Mouse (Mus musculus) midbrain, embryonic 11.5 days (tissue): ENCODE measurements at regions not wholly inside any gene's neighbourhood (a gene's known extent, or its start where the extent isn't known, plus 50 kb on each side); places are given as distances from the start of the nearest gene placed in this dataset.

Experiments
- ATAC-seq: fragments of 200-750 bp; cut with Nextera tagmentation; 2 replicates; pipeline ENCODE4 v1.8.0; 2017; ENCODE audit warnings: moderate TSS enrichment, moderate library complexity; ENCODE audit not compliant: low FRiP score
- DNase-seq: peaks from one replicate; pipeline ENCODE4 v3.0.0; 2015; ENCODE audit warnings: low spot score; ENCODE audit errors: missing footprints
- H3K27ac ChIP-seq: fragments of 300-500 bp; sonication (generic); 2 replicates; pipeline ENCODE4 v1.5.1; 2014; ENCODE audit warnings: low read depth, low read length
- H3K27me3 ChIP-seq: fragments of 300-500 bp; sonication (generic); 2 replicates; pipeline ENCODE4 v1.6.1; 2014; ENCODE audit warnings: mild to moderate bottlenecking, low read length, moderate library complexity, mixed read lengths; ENCODE audit not compliant: control insufficient read depth, insufficient read depth
- H3K36me3 ChIP-seq: fragments of 300-500 bp; sonication (generic); 2 replicates; pipeline ENCODE4 v1.6.1; 2014; ENCODE audit warnings: mild to moderate bottlenecking, low read length, moderate library complexity, mixed read lengths; ENCODE audit not compliant: control insufficient read depth, insufficient read depth
- H3K4me1 ChIP-seq: fragments of 300-500 bp; sonication (generic); 2 replicates; pipeline ENCODE4 v1.6.1; 2014; ENCODE audit warnings: low read length; ENCODE audit not compliant: control insufficient read depth, insufficient read depth
- H3K4me2 ChIP-seq: fragments of 300-500 bp; sonication (generic); 2 replicates; pipeline ENCODE4 v1.6.1; 2014; ENCODE audit warnings: mild to moderate bottlenecking, moderate library complexity
- H3K4me3 ChIP-seq: fragments of 300-500 bp; sonication (generic); 2 replicates; pipeline ENCODE4 v1.5.1; 2014; ENCODE audit warnings: low read depth, low read length
- H3K9ac ChIP-seq: fragments of 300-500 bp; sonication (generic); 2 replicates; pipeline ENCODE4 v1.6.1; 2014; ENCODE audit warnings: low read length
- H3K9me3 ChIP-seq: fragments of 300-500 bp; sonication (generic); 2 replicates; pipeline ENCODE4 v1.6.1; 2016; ENCODE audit warnings: low read length; ENCODE audit not compliant: control insufficient read depth
- WGBS: fragments of 180-500 bp; shearing (Covaris S2); extraction: QIAGEN DNeasy Blood & Tissue Kit; methylation state at CpG from one replicate; pipeline ENCODE4 v1.1.7; 2014; 5-methylcytosine and 5-hydroxymethylcytosine counted together

GRCm38 (mm10) chr2:72557161-72557560, 81.2 kb downstream of the Cdca7 start:
- ATAC-seq (no peak), DNase-seq (no peak)
- no peak overlapping the region for H3K4me3 ChIP-seq
- no peaks in the 10 kb centered on the region for H3K36me3 ChIP-seq
- H3K27me3 ChIP-seq, result peaks cover 6% of the 10 kb centered on the region; the same call in 1 of the 2 replicates
- H3K9me3 ChIP-seq, result no peaks in the 10 kb centered on the region
- H3K9ac ChIP-seq, result no peak overlapping the region
- peaks cover 7% of the 10 kb centered on the region; the same call in 1 of the 2 replicates for H3K4me1 ChIP-seq
- H3K4me2 ChIP-seq, result no peak overlapping the region
- 53% methylated on average over 3 of the region's 3 CpGs for WGBS
- H3K27ac ChIP-seq, result no peak overlapping the region

GRCm38 (mm10) chr2:72557565-72558260, 81.8 kb downstream of the Cdca7 start:
- WGBS, result 86% methylated on average over 9 of the region's 9 CpGs
- Histone ChIP-seq H3K27ac (no peak overlapping the region), H3K4me1 (peaks cover 7% of the 10 kb centered on the region; the same call in 1 of the 2 replicates), H3K4me3 (no peak overlapping the region), H3K9me3 (no peaks in the 10 kb centered on the region), H3K9ac (no peak overlapping the region), H3K4me2 (no peak overlapping the region), H3K27me3 (peaks cover 6% of the 10 kb centered on the region; the same call in 1 of the 2 replicates), H3K36me3 (no peaks in the 10 kb centered on the region)
- DNase-seq, result no peak
- ATAC-seq, result no peak

DNA sequence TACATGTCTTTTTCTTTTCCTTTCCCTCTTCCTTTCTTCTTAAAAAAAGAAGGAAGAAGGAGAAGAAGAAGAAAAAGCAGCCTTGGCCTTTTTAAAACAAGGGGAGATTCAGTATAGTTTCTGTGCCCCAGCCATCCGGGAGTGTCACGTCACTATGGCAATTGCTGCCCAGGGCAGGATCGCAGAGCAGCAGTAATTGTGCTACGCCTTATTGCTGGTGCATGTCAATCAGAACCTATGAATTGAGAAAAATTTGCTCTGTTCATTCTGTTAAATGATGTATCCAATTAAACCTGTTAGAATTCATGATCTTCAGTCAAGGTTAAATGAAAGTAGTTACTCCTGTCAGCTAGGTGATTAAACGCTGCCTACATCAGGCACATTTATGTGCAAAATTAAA, 85.4 kb downstream of the Cdca7 start:
- H3K27me3 ChIP-seq, result peaks cover 6% of the 10 kb centered on the region; the same call in 1 of the 2 replicates
- H3K9ac ChIP-seq, result no peak overlapping the region
- DNase-seq (no peak), ATAC-seq (no peak)
- H3K36me3 ChIP-seq, result no peaks in the 10 kb centered on the region
- no peaks in the 10 kb centered on the region for H3K9me3 ChIP-seq
- 80% methylated on average over 5 of the region's 5 CpGs for WGBS
- H3K4me2 ChIP-seq, result no peak overlapping the region
- no peak overlapping the region for H3K4me3 ChIP-seq
- peaks cover 6% of the 10 kb centered on the region; the same call in 1 of the 2 replicates for H3K4me1 ChIP-seq
- no peak overlapping the region for H3K27ac ChIP-seq

GRCm38 (mm10) chr2:72578322-72578721, 102.4 kb downstream of the Cdca7 start:
- 62% methylated on average over 1 of the region's 1 CpGs for WGBS
- no peak overlapping the region for H3K9ac ChIP-seq
- ATAC-seq, result no peak

GRCm38 (mm10) chr2:72581136-72581535, 105.2 kb downstream of the Cdca7 start:
- no peak for ATAC-seq
- Histone ChIP-seq H3K9me3 (no peaks in the 10 kb centered on the region), H3K27me3 (no peaks in the 10 kb centered on the region; the same call in 1 of the 2 replicates), H3K27ac (no peak overlapping the region), H3K4me3 (no peak overlapping the region), H3K4me1 (no peaks in the 10 kb centered on the region), H3K9ac (no peak overlapping the region), H3K36me3 (no peaks in the 10 kb centered on the region), H3K4me2 (no peak overlapping the region)
- WGBS, result 86% methylated on average over 6 of the region's 6 CpGs
- no peak for DNase-seq

More at GRCm38 (mm10) chr2:72578322-72578721, 102.4 kb downstream of the Cdca7 start:
- no peaks in the 10 kb centered on the region for H3K9me3 ChIP-seq
- no peak overlapping the region for H3K4me3 ChIP-seq
- no peak for DNase-seq
- no peak overlapping the region for H3K4me2 ChIP-seq
- H3K4me1 ChIP-seq, result no peaks in the 10 kb centered on the region
- no peaks in the 10 kb centered on the region for H3K36me3 ChIP-seq
- H3K27me3 ChIP-seq, result no peaks in the 10 kb centered on the region; the same call in 1 of the 2 replicates
- H3K27ac ChIP-seq, result no peak overlapping the region

- DNase-seq, result peak; percentile 62
- Histone ChIP-seq H3K27ac (no peak overlapping the region), H3K9ac (no peak overlapping the region), H3K4me2 (no peak overlapping the region), H3K27me3 (0 out of 2 replicates have a peak, but pooled peaks cover 2% of the 10 kb centered on the region), H3K9me3 (no peaks in the 10 kb centered on the region), H3K4me1 (no peaks in the 10 kb centered on the region), H3K4me3 (no peak overlapping the region), H3K36me3 (no peaks in the 10 kb centered on the region)
- no peak for ATAC-seq
- 86% methylated on average over 7 of the region's 7 CpGs for WGBS
Observed at GRCm38 (mm10) chr2:72588814-72589213, 112.9 kb downstream of the Cdca7 start.

- peak; percentile 83 for DNase-seq
Observed at GRCm38 (mm10) chr2:72592011-72592410, 116.1 kb downstream of the Cdca7 start.

DNA sequence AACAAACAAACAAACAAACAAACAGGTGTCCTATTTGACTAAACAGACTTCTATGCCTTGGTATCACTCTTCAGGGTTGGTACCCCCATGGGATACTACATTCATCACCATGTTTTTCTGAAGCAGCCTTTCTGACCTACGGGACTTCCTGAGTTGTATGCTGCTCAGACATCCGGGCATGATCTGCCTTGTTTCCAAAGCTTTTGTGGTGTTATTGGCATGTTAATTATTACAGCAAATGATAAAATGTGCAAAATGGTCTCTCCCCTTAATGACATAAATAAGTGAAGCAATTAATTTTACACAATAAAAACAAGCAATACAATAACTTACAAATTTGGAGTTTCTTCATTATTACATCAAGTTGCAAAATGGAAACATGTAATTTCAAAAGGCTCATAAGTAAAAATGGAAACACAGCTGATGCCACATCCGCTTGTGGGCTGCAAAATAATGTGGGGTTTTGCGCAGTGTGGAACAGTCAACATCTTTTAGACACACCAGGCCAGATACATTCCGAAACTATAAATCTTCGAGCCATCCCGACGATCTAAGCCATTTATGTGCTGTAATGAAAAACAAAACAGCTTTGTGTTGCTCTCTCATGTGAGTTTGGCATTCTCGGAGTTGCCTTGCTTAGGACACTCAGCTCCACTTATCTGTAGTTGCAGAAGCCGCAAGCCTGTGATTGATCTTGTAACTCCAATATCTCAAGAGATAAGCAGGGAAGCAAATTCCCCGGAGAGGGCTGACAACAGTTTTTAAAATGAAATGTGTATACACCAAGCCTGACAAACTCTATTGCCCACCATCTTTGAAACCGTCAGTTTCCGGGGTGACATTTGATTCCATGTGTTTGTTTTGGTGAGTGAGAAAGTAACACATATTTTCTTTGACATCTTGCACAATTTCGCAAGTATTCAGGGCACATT, 121.3 kb downstream of the Cdca7 start:
- H3K9me3 ChIP-seq, result no peaks in the 10 kb centered on the region
- peaks cover 13% of the 10 kb centered on the region for H3K4me1 ChIP-seq
- H3K27me3 ChIP-seq, result peaks cover 5% of the 10 kb centered on the region; the same call in 1 of the 2 replicates
- DNase-seq, result peak; percentile 86
- 70% methylated on average over 14 of the region's 14 CpGs for WGBS
- H3K36me3 ChIP-seq, result no peaks in the 10 kb centered on the region
- no peak overlapping the region for H3K27ac ChIP-seq
- no peak overlapping the region for H3K4me3 ChIP-seq
- no peak for ATAC-seq
- no peak overlapping the region for H3K4me2 ChIP-seq
- no peak overlapping the region for H3K9ac ChIP-seq

More at GRCm38 (mm10) chr2:72592011-72592410, 116.1 kb downstream of the Cdca7 start:
- 0 out of 2 replicates have a peak, but pooled peaks have one; percentile 35 for ATAC-seq
- no peaks in the 10 kb centered on the region for H3K4me1 ChIP-seq
- no peak overlapping the region for H3K4me2 ChIP-seq
- 32% methylated on average over 3 of the region's 3 CpGs for WGBS
- no peaks in the 10 kb centered on the region for H3K36me3 ChIP-seq
- no peaks in the 10 kb centered on the region for H3K9me3 ChIP-seq
- H3K27me3 ChIP-seq, result peaks cover 2% of the 10 kb centered on the region; the same call in 1 of the 2 replicates
- H3K9ac ChIP-seq, result no peak overlapping the region
- H3K4me3 ChIP-seq, result no peak overlapping the region
- no peak overlapping the region for H3K27ac ChIP-seq
